Mouse (Mus musculus) forebrain, postnatal 0 days (tissue): Measurements from ENCODE around the gene Cdc42ep2. TPM values are rescaled to one million over a fixed set of nuclear protein-coding genes. Genes with fewer than 3 reads are reported as not detected.

ENCODE experiments used
- ATAC-seq: fragments of 200-750 bp; cut with Nextera tagmentation; 2 replicates; pipeline ENCODE4 v1.8.0; 2017; ENCODE audit warnings: mild to moderate bottlenecking, moderate library complexity
- DNase-seq: peaks from one replicate; pipeline ENCODE4 v3.0.0-alpha.2; 2015
- H3K27ac ChIP-seq: fragments of 300-500 bp; sonication (generic); 2 replicates; pipeline ENCODE4 v1.5.1; 2014; ENCODE audit warnings: low read depth, mild to moderate bottlenecking, antibody characterized with exemption, low read length, moderate library complexity, mixed read lengths
- H3K27me3 ChIP-seq: fragments of 300-500 bp; sonication (generic); 2 replicates; pipeline ENCODE4 v1.6.1; 2014; ENCODE audit warnings: mild to moderate bottlenecking, low read length, mixed read lengths; ENCODE audit not compliant: insufficient read depth
- H3K36me3 ChIP-seq: fragments of 300-500 bp; sonication (generic); 2 replicates; pipeline ENCODE4 v1.6.1; 2014; ENCODE audit warnings: mild to moderate bottlenecking, moderate library complexity; ENCODE audit not compliant: insufficient read depth
- H3K4me1 ChIP-seq: fragments of 300-500 bp; sonication (generic); 2 replicates; pipeline ENCODE4 v1.6.1; 2014; ENCODE audit warnings: antibody characterized with exemption; ENCODE audit not compliant: insufficient read depth
- H3K4me2 ChIP-seq: fragments of 300-500 bp; sonication (generic); 2 replicates; pipeline ENCODE4 v1.6.1; 2014; ENCODE audit warnings: low read depth, mild to moderate bottlenecking, moderate library complexity
- H3K4me3 ChIP-seq: fragments of 300-500 bp; sonication (generic); 2 replicates; pipeline ENCODE4 v1.5.1; 2014; ENCODE audit warnings: low read depth, low read length, mixed read lengths
- H3K9ac ChIP-seq: fragments of 300-500 bp; sonication (generic); 2 replicates; pipeline ENCODE4 v1.6.1; 2014; ENCODE audit warnings: mild to moderate bottlenecking
- H3K9me3 ChIP-seq: fragments of 300-500 bp; sonication (generic); 2 replicates; pipeline ENCODE4 v1.6.1; 2016; ENCODE audit warnings: low read length
- CTCF ChIP-seq: sonication (generic); IDR thresholded peaks from 2 replicates; pipeline ENCODE4 v1.5.1; 2016; ENCODE audit warnings: antibody characterized with exemption, control low read depth, low read depth
- WGBS: fragments of 180-500 bp; shearing (Covaris S2); extraction: QIAGEN DNeasy Blood & Tissue Kit; methylation state at CpG from one replicate; pipeline ENCODE4 v1.1.7; 2014; 5-methylcytosine and 5-hydroxymethylcytosine counted together
- polyA plus RNA-seq: library from polyadenylated mRNA; unstranded; fragments of >200 nt; fragmentation: Nextera tagmentation; extraction: Ambion mirVana; gene quantifications from 2 replicates; pipeline ENCODE4 v1.2.1, GENCODE M21; 2015
- total RNA-seq: library from RNA; depleted of rRNA; stranded (reverse); fragments of >200 nt; gene quantifications from 2 replicates; pipeline ENCODE4 v1.2.3, GENCODE M21; 2014

Gene Cdc42ep2
- total and polyA plus RNA-seq, 2 experiments from 2014 or later, result 13.3 to 15.6 TPM

- H3K36me3 ChIP-seq, result no peaks in the 10 kb centered on the region
- WGBS, result 47% methylated on average over 21 of the region's 21 CpGs
- H3K27ac ChIP-seq, result no peak overlapping the region
- no peaks in the 10 kb centered on the region for H3K9me3 ChIP-seq
- H3K4me3 ChIP-seq, result no peak overlapping the region
- 0 out of 2 replicates have a peak overlapping the region, but pooled peaks have one; percentile 8 for H3K4me2 ChIP-seq
- TF ChIP-seq CTCF, result no peak
- no peak for DNase-seq
- H3K4me1 ChIP-seq, result no peaks in the 10 kb centered on the region
- H3K9ac ChIP-seq, result no peak overlapping the region
- 0 out of 2 replicates have a peak, but pooled peaks have one; percentile 6 for ATAC-seq
- no peaks in the 10 kb centered on the region for H3K27me3 ChIP-seq
Observed at GRCm38 (mm10) chr19:5937095-5937835, 12.6 kb upstream of the Cdc42ep2 start.

- DNase-seq, result no peak
- H3K4me2 ChIP-seq, result no peak overlapping the region
- TF ChIP-seq CTCF, result no peak
- ATAC-seq, result no peak
- WGBS, result 77% methylated on average over 5 of the region's 5 CpGs
- H3K9me3 ChIP-seq, result no peaks in the 10 kb centered on the region
- no peaks in the 10 kb centered on the region for H3K27me3 ChIP-seq
- H3K27ac ChIP-seq, result no peak overlapping the region
- H3K4me3 ChIP-seq, result no peak overlapping the region
- no peaks in the 10 kb centered on the region for H3K36me3 ChIP-seq
- H3K9ac ChIP-seq, result no peak overlapping the region
- no peaks in the 10 kb centered on the region for H3K4me1 ChIP-seq
Observed at GRCm38 (mm10) chr19:5935691-5936090, 11.1 kb upstream of the Cdc42ep2 start.

- 79% methylated on average over 3 of the region's 3 CpGs for WGBS
- Histone ChIP-seq H3K4me3 (no peak overlapping the region), H3K9me3 (no peaks in the 10 kb centered on the region), H3K4me1 (no peaks in the 10 kb centered on the region), H3K27ac (no peak overlapping the region), H3K27me3 (no peaks in the 10 kb centered on the region), H3K9ac (no peak overlapping the region), H3K4me2 (no peak overlapping the region), H3K36me3 (no peaks in the 10 kb centered on the region)
- DNase-seq, result no peak
- TF ChIP-seq CTCF, result no peak
- no peak for ATAC-seq
Observed at GRCm38 (mm10) chr19:5935266-5935665, 10.7 kb upstream of the Cdc42ep2 start.

- H3K9ac ChIP-seq, result no peak overlapping the region
- H3K4me3 ChIP-seq, result no peak overlapping the region
- H3K4me2 ChIP-seq, result no peak overlapping the region
- no peaks in the 10 kb centered on the region for H3K4me1 ChIP-seq
- H3K27me3 ChIP-seq, result no peaks in the 10 kb centered on the region
- H3K27ac ChIP-seq, result no peak overlapping the region
- H3K36me3 ChIP-seq, result no peaks in the 10 kb centered on the region
- no peaks in the 10 kb centered on the region for H3K9me3 ChIP-seq
- no peak for TF ChIP-seq CTCF
- ATAC-seq (no peak), DNase-seq (peak; percentile 16)
- 64% methylated on average over 14 of the region's 14 CpGs for WGBS
Observed at GRCm38 (mm10) chr19:5929634-5930596, 5.3 kb upstream of the Cdc42ep2 start.

GRCm38 (mm10) chr19:5928546-5928945 lies 3.9 kb upstream of the Cdc42ep2 start:
- Histone ChIP-seq H3K9ac (no peak overlapping the region), H3K4me1 (no peaks in the 10 kb centered on the region), H3K27me3 (no peaks in the 10 kb centered on the region), H3K4me2 (no peak overlapping the region), H3K27ac (no peak overlapping the region), H3K9me3 (no peaks in the 10 kb centered on the region), H3K36me3 (no peaks in the 10 kb centered on the region), H3K4me3 (no peak overlapping the region)
- TF ChIP-seq CTCF, result no peak
- DNase-seq, result no peak
- WGBS, result 85% methylated on average over 3 of the region's 3 CpGs
- no peak for ATAC-seq

- no peaks in the 10 kb centered on the region for H3K27me3 ChIP-seq
- 79% methylated on average over 6 of the region's 6 CpGs for WGBS
- no peak for TF ChIP-seq CTCF
- no peak overlapping the region for H3K27ac ChIP-seq
- DNase-seq (no peak), ATAC-seq (no peak)
- no peaks in the 10 kb centered on the region for H3K4me1 ChIP-seq
- no peak overlapping the region for H3K4me3 ChIP-seq
- H3K4me2 ChIP-seq, result no peak overlapping the region
- no peaks in the 10 kb centered on the region for H3K9me3 ChIP-seq
- H3K36me3 ChIP-seq, result no peaks in the 10 kb centered on the region
- H3K9ac ChIP-seq, result no peak overlapping the region
Observed at GRCm38 (mm10) chr19:5928104-5928503, 3.5 kb upstream of the Cdc42ep2 start.

GRCm38 (mm10) chr19:5927532-5927931 lies 2.9 kb upstream of the Cdc42ep2 start:
- H3K36me3 ChIP-seq, result no peaks in the 10 kb centered on the region
- DNase-seq, result no peak
- no peaks in the 10 kb centered on the region for H3K27me3 ChIP-seq
- H3K27ac ChIP-seq, result no peak overlapping the region
- no peaks in the 10 kb centered on the region for H3K9me3 ChIP-seq
- H3K9ac ChIP-seq, result no peak overlapping the region
- no peak for TF ChIP-seq CTCF
- H3K4me1 ChIP-seq, result no peaks in the 10 kb centered on the region
- H3K4me2 ChIP-seq, result no peak overlapping the region
- no peak overlapping the region for H3K4me3 ChIP-seq
- ATAC-seq, result no peak
- WGBS, result 76% methylated on average over 8 of the region's 8 CpGs
